Mouse (Mus musculus): ENCODE results near the gene Rap1gap2. TPM values are rescaled to one million over a fixed set of nuclear protein-coding genes. Genes with fewer than 3 reads are reported as not detected.

Rap1gap2 gene
- total and polyA plus RNA-seq, 3 experiments: 5.8 to 10.1 TPM; not detected in 1

- TF ChIP-seq TAL1 (IDR thresholded peaks at IDR 0.05; ENCODE audit: low read length): peak; percentile 27; the same call in 1 of the 2 replicates
- TF ChIP-seq POLR2A (IDR thresholded peaks at IDR 0.05; ENCODE audit: control insufficient read depth in 1 of 2, insufficient read depth in 1 of 2, low read depth in 1 of 2, low read length in 2 of 2, poor library complexity in 1 of 2): peak; percentile 28 to 67; a peak in 2 of 4 replicates
- no peak for TF ChIP-seq MYC (IDR thresholded peaks at IDR 0.05; ENCODE audit: low read depth, low read length)
- no peak for TF ChIP-seq SMC3 (IDR thresholded peaks at IDR 0.05; ENCODE audit: low read depth, low read length)
- TF ChIP-seq MXI1 (IDR thresholded peaks at IDR 0.05; ENCODE audit: low read depth, low read length): peak; percentile 25; the same call in 1 of the 2 replicates
- TF ChIP-seq ETS1 (IDR thresholded peaks at IDR 0.05; ENCODE audit: low read depth, low read length): peak; percentile 85
- peak; percentile 66 to 86 for TF ChIP-seq EP300 (IDR thresholded peaks at IDR 0.05; ENCODE audit: low read depth in 1 of 2, low read length in 2 of 2)
- peak; percentile 49; the same call in 1 of the 2 replicates for TF ChIP-seq HCFC1 (IDR thresholded peaks at IDR 0.05; ENCODE audit: low read depth, low read length)
- TF ChIP-seq POLR2AphosphoS5 (IDR thresholded peaks at IDR 0.05; ENCODE audit: borderline replicate concordance, low read depth, low read length): no peak
- TF ChIP-seq ELF1 (IDR thresholded peaks at IDR 0.05; ENCODE audit: low read depth, low read length): peak; percentile 49; the same call in 1 of the 2 replicates
- TF ChIP-seq RCOR1 (IDR thresholded peaks at IDR 0.05; ENCODE audit: low read depth, low read length): peak; percentile 86
- TF ChIP-seq POLR2AphosphoS2 (IDR thresholded peaks at IDR 0.05; ENCODE audit: low read length): no peak
Observed at GRCm38 (mm10) chr11:74572459-74573061, 38.2 kb downstream of the Rap1gap2 start (continued).

GRCm38 (mm10) chr11:74569735-74570134 is 41.0 kb downstream of the Rap1gap2 start:
- Histone ChIP-seq H3K4me3 (ENCODE audit: control insufficient read depth in 1 of 2, insufficient read depth in 1 of 2, low read depth in 2 of 2, low read length in 2 of 2) (no peak overlapping the region), H3K9ac (ENCODE audit: control insufficient read depth, low read depth, low read length, poor library complexity, severe bottlenecking) (no peak overlapping the region), H3K27me3 (ENCODE audit: control insufficient read depth in 1 of 2, insufficient read depth in 2 of 2, low read length in 2 of 2) (no peaks in the 10 kb centered on the region), H3K36me3 (ENCODE audit: control insufficient read depth in 1 of 2, insufficient read depth in 2 of 2, low read length in 2 of 2) (peaks cover 0 to 28% of the 10 kb centered on the region in 2 experiments; a peak in 2 of 4 replicates), H3K27ac (ENCODE audit: control insufficient read depth, low read depth, low read length) (no peak overlapping the region), H3K9me3 (replicated peaks; ENCODE audit: insufficient read depth, low read length) (no peaks in the 10 kb centered on the region), H3K4me1 (ENCODE audit: control insufficient read depth in 1 of 2, insufficient read depth in 2 of 2, low read length in 2 of 2) (peaks cover 18 to 51% of the 10 kb centered on the region in 2 experiments), H3K79me2 (ENCODE audit: control insufficient read depth, insufficient read depth, low read length, poor library complexity) (no peaks in the 10 kb centered on the region)
- TF ChIP-seq JUND (IDR thresholded peaks at IDR 0.05; ENCODE audit: low read depth, low read length) (no peak), ETS1 (IDR thresholded peaks at IDR 0.05; ENCODE audit: low read depth, low read length) (no peak), CHD2 (IDR thresholded peaks at IDR 0.05; ENCODE audit: low read length) (no peak), UBTF (IDR thresholded peaks at IDR 0.05; ENCODE audit: borderline replicate concordance, insufficient read depth, low read depth, low read length) (no peak), MYB (IDR thresholded peaks at IDR 0.05; ENCODE audit: low read depth, low read length) (no peak), USF2 (IDR thresholded peaks at IDR 0.05; ENCODE audit: borderline replicate concordance in 1 of 2, insufficient read depth in 1 of 2, low read depth in 1 of 2, low read length in 2 of 2) (no peak), SMC3 (IDR thresholded peaks at IDR 0.05; ENCODE audit: low read depth, low read length) (no peak), MXI1 (IDR thresholded peaks at IDR 0.05; ENCODE audit: low read depth, low read length) (no peak), KAT2A (conservative IDR thresholded peaks at IDR 0.05; ENCODE audit: low read depth, low read length) (no peak), MAFK (IDR thresholded peaks at IDR 0.05; ENCODE audit: borderline replicate concordance, low read depth, low read length) (no peak), MYC (IDR thresholded peaks at IDR 0.05; ENCODE audit: low read depth, low read length) (no peak), ZMIZ1 (IDR thresholded peaks at IDR 0.05; ENCODE audit: low read depth, low read length) (no peak), TBP (IDR thresholded peaks at IDR 0.05; ENCODE audit: low read depth, low read length) (no peak), POLR2AphosphoS2 (IDR thresholded peaks at IDR 0.05; ENCODE audit: low read length) (no peak), POLR2A (IDR thresholded peaks at IDR 0.05; ENCODE audit: control insufficient read depth in 1 of 2, insufficient read depth in 1 of 2, low read depth in 1 of 2, low read length in 2 of 2, poor library complexity in 1 of 2) (no peak), NRF1 (IDR thresholded peaks at IDR 0.05; ENCODE audit: insufficient read depth, low read depth, low read length, poor library complexity, severe bottlenecking) (no peak)
- DNase-seq (ENCODE audit: low read depth, low spot score): no peak
